Mouse (Mus musculus) hindbrain, embryonic 11.5 days (tissue): ENCODE data around the gene Hist1h2br. TPM values are rescaled to one million over a fixed set of nuclear protein-coding genes. Genes with fewer than 3 reads are reported as not detected.
"Not testable (repeated sequence)": the region's sequence is repeated elsewhere in the genome, so short reads cannot be mapped to it uniquely, and the experiment has no call there.

Source experiments
- ATAC-seq: fragments of 200-750 bp; cut with Nextera tagmentation; 2 replicates; pipeline ENCODE4 v1.8.0; 2017; ENCODE audit warnings: mild to moderate bottlenecking, moderate TSS enrichment, moderate library complexity; ENCODE audit not compliant: low FRiP score
- DNase-seq: peaks from one replicate; pipeline ENCODE4 v3.0.0-alpha.2; 2015; ENCODE audit warnings: low spot score
- H3K27ac ChIP-seq: fragments of 300-500 bp; sonication (generic); 2 replicates; pipeline ENCODE4 v1.5.1; 2014; ENCODE audit warnings: mild to moderate bottlenecking, low read depth, low read length
- H3K27me3 ChIP-seq: fragments of 300-500 bp; sonication (generic); 2 replicates; pipeline ENCODE4 v1.6.1; 2014; ENCODE audit warnings: mild to moderate bottlenecking, low read length, moderate library complexity, mixed read lengths; ENCODE audit not compliant: control insufficient read depth, insufficient read depth
- H3K36me3 ChIP-seq: fragments of 300-500 bp; sonication (generic); 2 replicates; pipeline ENCODE4 v1.6.1; 2014; ENCODE audit warnings: mild to moderate bottlenecking, low read length, moderate library complexity, mixed read lengths; ENCODE audit not compliant: control insufficient read depth, insufficient read depth
- H3K4me1 ChIP-seq: fragments of 300-500 bp; sonication (generic); replicated peaks from 2 replicates; pipeline ENCODE4 v1.6.1; 2014; ENCODE audit warnings: low read length, mixed read lengths; ENCODE audit not compliant: control insufficient read depth, insufficient read depth
- H3K4me2 ChIP-seq: fragments of 300-500 bp; sonication (generic); replicated peaks from 2 replicates; pipeline ENCODE4 v1.6.1; 2014; ENCODE audit warnings: mild to moderate bottlenecking, low read depth, low read length
- H3K4me3 ChIP-seq: fragments of 300-500 bp; sonication (generic); 2 replicates; pipeline ENCODE4 v1.5.1; 2014; ENCODE audit warnings: low read depth, low read length
- H3K9ac ChIP-seq: fragments of 300-500 bp; sonication (generic); 2 replicates; pipeline ENCODE4 v1.6.1; 2014; ENCODE audit warnings: low read depth, low read length
- H3K9me3 ChIP-seq: fragments of 300-500 bp; sonication (generic); 2 replicates; pipeline ENCODE4 v1.6.1; 2016; ENCODE audit warnings: low read length; ENCODE audit not compliant: control insufficient read depth
- WGBS: fragments of 180-500 bp; shearing (Covaris S2); extraction: QIAGEN DNeasy Blood & Tissue Kit; methylation state at CpG from one replicate; pipeline ENCODE4 v1.1.7; 2014; 5-methylcytosine and 5-hydroxymethylcytosine counted together
- polyA plus RNA-seq: library from polyadenylated mRNA; unstranded; fragments of >200 nt; fragmentation: Nextera tagmentation; extraction: Ambion mirVana; gene quantifications from 2 replicates; pipeline ENCODE4 v1.2.1, GENCODE M21; 2014

The Hist1h2br gene
- polyA plus RNA-seq, 1 experiment from 2014 or later, result 18.6 TPM

DNA sequence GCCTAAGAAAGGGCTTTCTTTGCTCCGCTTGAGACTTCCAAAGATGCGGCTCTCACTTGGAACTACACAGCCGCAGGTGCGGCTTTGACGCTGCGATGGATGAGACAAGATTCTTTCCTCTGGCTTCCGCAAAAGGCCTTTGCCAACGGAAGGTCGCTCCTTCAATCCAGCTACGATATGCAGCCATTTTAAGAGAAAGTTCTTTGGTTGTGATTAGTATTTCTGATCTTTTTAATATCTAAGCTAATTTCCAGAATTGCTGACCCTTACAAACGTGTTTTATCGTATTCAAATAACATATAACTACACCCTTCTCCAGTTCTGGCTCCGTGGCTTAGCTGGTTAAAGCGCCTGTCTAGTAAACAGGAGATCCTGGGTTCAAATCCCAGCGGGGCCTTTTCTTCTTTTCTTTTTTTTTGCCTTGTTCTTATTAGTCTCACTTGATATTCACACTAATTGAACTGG is 22.2 kb downstream of the Hist1h2br start:
- no peaks in the 10 kb centered on the region for H3K9me3 ChIP-seq
- ATAC-seq (peak; percentile 56; the same call in 1 of the 2 replicates), DNase-seq (peak; percentile 81)
- no peak overlapping the region for H3K27ac ChIP-seq
- H3K4me2 ChIP-seq, result peak overlapping the region; percentile 43
- H3K36me3 ChIP-seq, result no peaks in the 10 kb centered on the region
- H3K4me3 ChIP-seq, result peak overlapping the region; percentile 48
- H3K9ac ChIP-seq, result peak overlapping the region; percentile 40; the same call in 1 of the 2 replicates
- no peaks in the 10 kb centered on the region for H3K4me1 ChIP-seq
- no peaks in the 10 kb centered on the region for H3K27me3 ChIP-seq
- WGBS, result 0% methylated on average over 15 of the region's 15 CpGs

- ATAC-seq, result peak; percentile 63; the same call in 1 of the 2 replicates
- Histone ChIP-seq H3K27ac (no peak overlapping the region), H3K9ac (no peak overlapping the region), H3K4me2 (no peak overlapping the region), H3K27me3 (no peaks in the 10 kb centered on the region), H3K4me3 (no peak overlapping the region), H3K9me3 (no peaks in the 10 kb centered on the region), H3K4me1 (no peaks in the 10 kb centered on the region), H3K36me3 (no peaks in the 10 kb centered on the region)
- peak; percentile 50 for DNase-seq
- WGBS, result 16% methylated on average over 5 of the region's 5 CpGs
Measured at GRCm38 (mm10) chr13:21861608-21862007, 28.1 kb downstream of the Hist1h2br start.

- H3K36me3 ChIP-seq, H3K9ac ChIP-seq, H3K27me3 ChIP-seq, H3K27ac ChIP-seq, H3K4me1 ChIP-seq, H3K4me2 ChIP-seq, ATAC-seq, H3K9me3 ChIP-seq, DNase-seq, H3K4me3 ChIP-seq: not testable (repeated sequence)
- 78% methylated on average over 3 of the region's 3 CpGs for WGBS
Measured at GRCm38 (mm10) chr13:21865503-21865902, 32.0 kb downstream of the Hist1h2br start.

DNA sequence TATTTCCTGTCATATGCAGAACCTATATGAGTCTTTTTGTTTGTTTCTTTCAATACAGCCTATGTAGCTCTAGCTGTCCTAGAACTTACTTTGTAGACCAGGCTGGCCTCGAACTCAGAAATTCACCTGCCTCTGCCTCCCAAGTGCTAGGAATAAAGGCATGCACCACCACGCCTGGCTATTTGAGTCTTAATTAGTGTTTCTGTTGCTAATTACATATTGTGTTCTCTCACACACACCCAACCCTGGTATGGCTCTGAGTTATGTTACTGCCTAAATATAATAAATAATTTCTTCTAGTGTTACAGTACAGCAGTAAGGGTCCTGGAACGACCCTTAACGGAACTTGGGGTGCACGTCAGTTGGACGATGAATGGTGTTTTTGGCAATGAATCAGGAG is 47.2 kb downstream of the Hist1h2br start:
- Histone ChIP-seq H3K4me3 (no peak overlapping the region), H3K27ac (no peak overlapping the region), H3K27me3 (no peaks in the 10 kb centered on the region), H3K4me1 (no peaks in the 10 kb centered on the region), H3K4me2 (no peak overlapping the region), H3K9ac (no peak overlapping the region), H3K9me3 (no peaks in the 10 kb centered on the region), H3K36me3 (no peaks in the 10 kb centered on the region)
- 78% methylated on average over 6 of the region's 6 CpGs for WGBS
- DNase-seq (no peak), ATAC-seq (no peak)

- peak overlapping the region; percentile 5 for H3K4me2 ChIP-seq
- DNase-seq, result peak; percentile 67
- no peak overlapping the region for H3K27ac ChIP-seq
- H3K9me3 ChIP-seq, result no peaks in the 10 kb centered on the region
- H3K27me3 ChIP-seq, result no peaks in the 10 kb centered on the region
- no peaks in the 10 kb centered on the region for H3K36me3 ChIP-seq
- WGBS, result under 1% methylated on average over 27 of the region's 27 CpGs
- peak overlapping the region; percentile 25 for H3K4me3 ChIP-seq
- H3K9ac ChIP-seq, result no peak overlapping the region
- ATAC-seq, result peak; percentile 59; the same call in 1 of the 2 replicates
- H3K4me1 ChIP-seq, result no peaks in the 10 kb centered on the region
Measured at GRCm38 (mm10) chr13:21881878-21882669, 48.5 kb downstream of the Hist1h2br start.

- no peaks in the 10 kb centered on the region for H3K36me3 ChIP-seq
- no peak overlapping the region for H3K9ac ChIP-seq
- peak overlapping the region; percentile 31 for H3K4me2 ChIP-seq
- peak overlapping the region; percentile 26 for H3K4me3 ChIP-seq
- no peaks in the 10 kb centered on the region for H3K9me3 ChIP-seq
- H3K27me3 ChIP-seq, result no peaks in the 10 kb centered on the region
- H3K4me1 ChIP-seq, result no peaks in the 10 kb centered on the region
- whole genome bisulfite sequencing, result under 1% methylated on average over 13 of the region's 13 CpGs
- H3K27ac ChIP-seq, result no peak overlapping the region
- ATAC-seq (peak; percentile 68; the same call in 1 of the 2 replicates), DNase-seq (peak; percentile 83)
Measured at GRCm38 (mm10) chr13:21882760-21883405, 49.3 kb downstream of the Hist1h2br start.

GRCm38 (mm10) chr13:21883407-21883806 is 49.9 kb downstream of the Hist1h2br start:
- WGBS, result 44% methylated on average over 5 of the region's 5 CpGs
- H3K36me3 ChIP-seq, result no peaks in the 10 kb centered on the region
- no peak for DNase-seq
- peak overlapping the region; percentile 31 for H3K4me2 ChIP-seq
- ATAC-seq, result no peak
- H3K4me1 ChIP-seq, result no peaks in the 10 kb centered on the region
- no peaks in the 10 kb centered on the region for H3K9me3 ChIP-seq
- H3K9ac ChIP-seq, result no peak overlapping the region
- peak overlapping the region; percentile 26 for H3K4me3 ChIP-seq
- no peaks in the 10 kb centered on the region for H3K27me3 ChIP-seq
- H3K27ac ChIP-seq, result no peak overlapping the region

GRCm38 (mm10) chr13:21884586-21884985 is 51.0 kb downstream of the Hist1h2br start:
- no peak for ATAC-seq
- H3K4me3 ChIP-seq, result no peak overlapping the region
- WGBS, result 75% methylated on average over 4 of the region's 4 CpGs

More at GRCm38 (mm10) chr13:21884586-21884985, 51.0 kb downstream of the Hist1h2br start:
- Histone ChIP-seq H3K4me2 (no peak overlapping the region), H3K27me3 (no peaks in the 10 kb centered on the region), H3K36me3 (no peaks in the 10 kb centered on the region), H3K9ac (no peak overlapping the region), H3K9me3 (no peaks in the 10 kb centered on the region), H3K4me1 (no peaks in the 10 kb centered on the region), H3K27ac (no peak overlapping the region)
- DNase-seq, result no peak
